Comparison of ENCODE assay signal across 11 mouse cellular contexts in genomic region chr3:141735285-141735684, GRCm38 (mm10).
"Had no signal": no experiment of that assay in that cellular context is flagged by ENCODE, and none has a peak within 500 bp of the region (broad histone marks: within the 10 kb centered on the region; RNA-seq: fewer than 3 reads in every experiment).

No protein-coding gene starts in this region.

- DNase-seq: liver, embryonic 13.5 days; liver, postnatal 0 days; lung, adult 2 months; lung, postnatal 10 days; lung, postnatal 36 days; right cerebral cortex, postnatal 14 days; thymus, adult 18-20 months; thymus, postnatal 14 days; thymus, postnatal 36 days had no signal

- ATAC-seq: liver, postnatal 0 days; midbrain, embryonic 13.5 days; midbrain, embryonic 15.5 days had no signal
